Mouse (Mus musculus): ENCODE data around the gene Cacna2d1. TPM values are rescaled to one million over a fixed set of nuclear protein-coding genes. Genes with fewer than 3 reads are reported as not detected.

Gene Cacna2d1
- polyA plus RNA-seq, 1 experiment from 2014 or later, result 5.9 TPM

GRCm38 (mm10) chr5:16293223-16293622 lies 358.7 kb downstream of the Cacna2d1 start:
- Histone ChIP-seq H3K27ac (replicated peaks) (no peak overlapping the region), H3K9me3 (replicated peaks) (no peaks in the 10 kb centered on the region), H3K4me1 (no peaks in the 10 kb centered on the region), H3K4me3 (no peak overlapping the region), H3K36me3 (no peaks in the 10 kb centered on the region), H3K27me3 (ENCODE audit: low read depth, poor library complexity, severe bottlenecking) (no peaks in the 10 kb centered on the region)
- no peak for DNase-seq (ENCODE audit: low spot score)
- 17% methylated on average over 1 of the region's 1 CpGs for WGBS

- DNase-seq (ENCODE audit: low spot score), result no peak
- no peaks in the 10 kb centered on the region for H3K9me3 ChIP-seq (replicated peaks)
- no peaks in the 10 kb centered on the region for H3K36me3 ChIP-seq
- no peaks in the 10 kb centered on the region for H3K4me1 ChIP-seq
- no peak overlapping the region for H3K27ac ChIP-seq (replicated peaks)
- no peaks in the 10 kb centered on the region for H3K27me3 ChIP-seq (ENCODE audit: low read depth, poor library complexity, severe bottlenecking)
- 72% methylated on average over 4 of the region's 4 CpGs for WGBS
- H3K4me3 ChIP-seq, result no peak overlapping the region
These were observed 359.3 kb downstream of the Cacna2d1 start for GRCm38 (mm10) chr5:16293825-16294224.

- Histone ChIP-seq H3K4me1 (no peaks in the 10 kb centered on the region), H3K27me3 (ENCODE audit: low read depth, poor library complexity, severe bottlenecking) (no peaks in the 10 kb centered on the region), H3K27ac (replicated peaks) (no peak overlapping the region), H3K36me3 (no peaks in the 10 kb centered on the region), H3K4me3 (no peak overlapping the region), H3K9me3 (replicated peaks) (no peaks in the 10 kb centered on the region)
- DNase-seq (ENCODE audit: low spot score), result no peak
- 88% methylated on average over 4 of the region's 4 CpGs for WGBS
These were observed 360.2 kb downstream of the Cacna2d1 start for GRCm38 (mm10) chr5:16294708-16295107.

- Histone ChIP-seq H3K9me3 (replicated peaks) (no peaks in the 10 kb centered on the region), H3K27me3 (ENCODE audit: low read depth, poor library complexity, severe bottlenecking) (no peaks in the 10 kb centered on the region), H3K4me1 (no peaks in the 10 kb centered on the region), H3K27ac (replicated peaks) (no peak overlapping the region), H3K4me3 (no peak overlapping the region), H3K36me3 (no peaks in the 10 kb centered on the region)
- 79% methylated on average over 4 of the region's 4 CpGs for WGBS
- no peak for DNase-seq (ENCODE audit: low spot score)
These were observed 362.8 kb downstream of the Cacna2d1 start for GRCm38 (mm10) chr5:16297170-16297771.

- no peak for DNase-seq (ENCODE audit: low spot score)
- Histone ChIP-seq H3K9me3 (replicated peaks) (no peaks in the 10 kb centered on the region), H3K4me1 (no peaks in the 10 kb centered on the region), H3K27ac (replicated peaks) (no peak overlapping the region), H3K27me3 (ENCODE audit: low read depth, poor library complexity, severe bottlenecking) (no peaks in the 10 kb centered on the region), H3K4me3 (no peak overlapping the region), H3K36me3 (no peaks in the 10 kb centered on the region)
- 92% methylated on average over 6 of the region's 6 CpGs for WGBS
These were observed 365.1 kb downstream of the Cacna2d1 start for GRCm38 (mm10) chr5:16299631-16300030.

- peak; percentile 52 for DNase-seq (ENCODE audit: low spot score)
- H3K27ac ChIP-seq (replicated peaks), result no peak overlapping the region
- H3K27me3 ChIP-seq (ENCODE audit: low read depth, poor library complexity, severe bottlenecking), result no peaks in the 10 kb centered on the region
- H3K4me3 ChIP-seq, result no peak overlapping the region
- H3K36me3 ChIP-seq, result no peaks in the 10 kb centered on the region
- WGBS, result 49% methylated on average over 7 of the region's 7 CpGs
- no peaks in the 10 kb centered on the region for H3K4me1 ChIP-seq
- H3K9me3 ChIP-seq (replicated peaks), result no peaks in the 10 kb centered on the region
These were observed 374.9 kb downstream of the Cacna2d1 start for GRCm38 (mm10) chr5:16309168-16310006.

GRCm38 (mm10) chr5:16314242-16314641 lies 379.8 kb downstream of the Cacna2d1 start:
- H3K27ac ChIP-seq (replicated peaks), result no peak overlapping the region
- 92% methylated on average over 5 of the region's 5 CpGs for WGBS

GRCm38 (mm10) chr5:16315983-16316390 lies 381.5 kb downstream of the Cacna2d1 start:
- H3K9me3 ChIP-seq (replicated peaks), result no peaks in the 10 kb centered on the region
- no peak overlapping the region for H3K27ac ChIP-seq (replicated peaks)
- DNase-seq (ENCODE audit: low spot score), result no peak
- H3K36me3 ChIP-seq, result no peaks in the 10 kb centered on the region
- H3K4me1 ChIP-seq, result no peaks in the 10 kb centered on the region
- H3K4me3 ChIP-seq, result no peak overlapping the region
- H3K27me3 ChIP-seq (ENCODE audit: low read depth, poor library complexity, severe bottlenecking), result no peaks in the 10 kb centered on the region

More at GRCm38 (mm10) chr5:16314242-16314641, 379.8 kb downstream of the Cacna2d1 start:
- Histone ChIP-seq H3K4me1 (no peaks in the 10 kb centered on the region), H3K4me3 (no peak overlapping the region), H3K9me3 (replicated peaks) (no peaks in the 10 kb centered on the region), H3K27me3 (ENCODE audit: low read depth, poor library complexity, severe bottlenecking) (no peaks in the 10 kb centered on the region), H3K36me3 (no peaks in the 10 kb centered on the region)
- DNase-seq (ENCODE audit: low spot score), result no peak

- Histone ChIP-seq H3K27ac (replicated peaks) (no peak overlapping the region), H3K4me1 (no peaks in the 10 kb centered on the region), H3K27me3 (ENCODE audit: low read depth, poor library complexity, severe bottlenecking) (no peaks in the 10 kb centered on the region), H3K9me3 (replicated peaks) (no peaks in the 10 kb centered on the region), H3K36me3 (no peaks in the 10 kb centered on the region), H3K4me3 (no peak overlapping the region)
- 85% methylated on average over 4 of the region's 4 CpGs for WGBS
- DNase-seq (ENCODE audit: low spot score), result no peak
These were observed 383.3 kb downstream of the Cacna2d1 start for GRCm38 (mm10) chr5:16317680-16318242.

GRCm38 (mm10) chr5:16326610-16327009 lies 392.1 kb downstream of the Cacna2d1 start:
- DNase-seq (ENCODE audit: low spot score), result no peak
- no peak overlapping the region for H3K4me3 ChIP-seq
- H3K36me3 ChIP-seq, result no peaks in the 10 kb centered on the region
- no peaks in the 10 kb centered on the region for H3K27me3 ChIP-seq (ENCODE audit: low read depth, poor library complexity, severe bottlenecking)
- no peak overlapping the region for H3K27ac ChIP-seq (replicated peaks)
- no peaks in the 10 kb centered on the region for H3K4me1 ChIP-seq
- no peaks in the 10 kb centered on the region for H3K9me3 ChIP-seq (replicated peaks)
- WGBS, result 94% methylated on average over 3 of the region's 3 CpGs

- H3K36me3 ChIP-seq, result no peaks in the 10 kb centered on the region
- H3K4me1 ChIP-seq, result no peaks in the 10 kb centered on the region
- no peaks in the 10 kb centered on the region for H3K27me3 ChIP-seq (ENCODE audit: low read depth, poor library complexity, severe bottlenecking)
- H3K9me3 ChIP-seq (replicated peaks), result no peaks in the 10 kb centered on the region
- H3K27ac ChIP-seq (replicated peaks), result no peak overlapping the region
- no peak overlapping the region for H3K4me3 ChIP-seq
- no peak for DNase-seq (ENCODE audit: low spot score)
These were observed 410.9 kb downstream of the Cacna2d1 start for GRCm38 (mm10) chr5:16345393-16345792.

- H3K27me3 ChIP-seq (ENCODE audit: low read depth, poor library complexity, severe bottlenecking), result no peaks in the 10 kb centered on the region
- no peaks in the 10 kb centered on the region for H3K36me3 ChIP-seq
- no peaks in the 10 kb centered on the region for H3K4me1 ChIP-seq
- WGBS, result 95% methylated on average over 3 of the region's 3 CpGs
- H3K4me3 ChIP-seq, result no peak overlapping the region
- DNase-seq (ENCODE audit: low spot score), result no peak
- no peak overlapping the region for H3K27ac ChIP-seq (replicated peaks)
- H3K9me3 ChIP-seq (replicated peaks), result no peaks in the 10 kb centered on the region
These were observed 421.3 kb downstream of the Cacna2d1 start for GRCm38 (mm10) chr5:16355816-16356215.

GRCm38 (mm10) chr5:16357709-16358108 lies 423.2 kb downstream of the Cacna2d1 start:
- H3K4me1 ChIP-seq, result no peaks in the 10 kb centered on the region
- H3K27ac ChIP-seq (replicated peaks), result no peak overlapping the region
- no peaks in the 10 kb centered on the region for H3K27me3 ChIP-seq (ENCODE audit: low read depth, poor library complexity, severe bottlenecking)
- no peaks in the 10 kb centered on the region for H3K36me3 ChIP-seq
- DNase-seq (ENCODE audit: low spot score), result no peak
- no peaks in the 10 kb centered on the region for H3K9me3 ChIP-seq (replicated peaks)
- WGBS, result 89% methylated on average over 4 of the region's 4 CpGs
- no peak overlapping the region for H3K4me3 ChIP-seq
